26 mouse cellular contexts compared by ENCODE assay signal in the genomic region with DNA sequence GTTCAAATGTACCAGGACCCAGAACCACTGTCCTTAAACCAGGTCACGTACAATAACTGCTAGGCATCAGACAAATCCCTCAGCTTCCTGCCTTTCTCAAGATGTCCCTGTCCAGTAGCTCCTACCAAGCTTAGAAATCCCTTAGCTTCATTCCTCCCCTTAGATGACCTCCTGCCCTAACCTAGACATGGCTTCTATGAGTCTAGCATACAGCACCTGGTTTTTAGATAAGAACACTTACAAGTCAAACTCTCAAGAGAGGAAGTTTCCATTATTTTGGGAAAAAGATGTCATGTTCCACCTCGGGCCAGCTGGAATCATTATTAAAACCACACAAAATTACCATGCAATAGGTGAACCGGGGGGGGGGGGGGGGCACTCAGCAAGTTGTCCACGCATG.
"Had no signal": no experiment of that assay in that cellular context is flagged by ENCODE, and none has a peak within 500 bp of the region (broad histone marks: within the 10 kb centered on the region; RNA-seq: fewer than 3 reads in every experiment).

No protein-coding gene starts in this region.

- H3K9me3 ChIP-seq: heart, embryonic 13.5 days; heart, embryonic 15.5 days; hindbrain, embryonic 10.5 days; hindbrain, embryonic 12.5 days; intestine, embryonic 15.5 days; limb, embryonic 13.5 days; limb, embryonic 15.5 days; liver, embryonic 12.5 days had no signal

- H3K4me3 ChIP-seq: gastrocnemius, adult 2 months; heart, embryonic 13.5 days; heart, embryonic 15.5 days; hindbrain, embryonic 10.5 days; hindbrain, embryonic 12.5 days; intestine, embryonic 15.5 days; layer of hippocampus, adult 2 months; left cerebral cortex, adult 2 months; limb, embryonic 13.5 days; limb, embryonic 15.5 days; liver, embryonic 12.5 days had no signal

- H3K4me1 ChIP-seq: heart, embryonic 15.5 days; hindbrain, embryonic 10.5 days; hindbrain, embryonic 12.5 days; intestine, embryonic 15.5 days; liver, embryonic 12.5 days had no signal

- H3K27ac ChIP-seq: gastrocnemius, adult 2 months; heart, embryonic 13.5 days; heart, embryonic 15.5 days; hindbrain, embryonic 10.5 days; hindbrain, embryonic 12.5 days; hindbrain, embryonic 14.5 days; intestine, embryonic 15.5 days; layer of hippocampus, adult 2 months; left cerebral cortex, adult 2 months; limb, embryonic 13.5 days; limb, embryonic 15.5 days; liver, embryonic 12.5 days; liver, embryonic 14.5 days had no signal

- H3K27me3 ChIP-seq: heart, embryonic 13.5 days; heart, embryonic 15.5 days; hindbrain, embryonic 12.5 days; intestine, embryonic 15.5 days; limb, embryonic 15.5 days; liver, embryonic 12.5 days had no signal

- DNase-seq: gastrocnemius, adult 2 months; gastrocnemius, postnatal 10 days; gastrocnemius, postnatal 25 days; heart, postnatal 14 days; heart, postnatal 4 days; kidney, adult 18-20 months; kidney, adult 8-10 months; kidney, postnatal 10 days; kidney, postnatal 25 days; kidney, postnatal 4 days; lung, adult 18-20 months had no signal

- H3K9ac ChIP-seq: heart, embryonic 13.5 days; heart, embryonic 15.5 days; hindbrain, embryonic 12.5 days; hindbrain, embryonic 14.5 days; intestine, embryonic 15.5 days; limb, embryonic 13.5 days; limb, embryonic 15.5 days; liver, embryonic 12.5 days; liver, embryonic 14.5 days had no signal

- ATAC-seq: hindbrain, embryonic 16.5 days; inflammation-experienced regulatory T-cells, adult 6 months; intestine, embryonic 15.5 days; intestine, postnatal 0 days; liver, embryonic 12.5 days had no signal

- H3K4me2 ChIP-seq: heart, embryonic 13.5 days; heart, embryonic 15.5 days; hindbrain, embryonic 12.5 days; hindbrain, embryonic 14.5 days; intestine, embryonic 15.5 days; limb, embryonic 13.5 days; limb, embryonic 15.5 days; liver, embryonic 12.5 days had no signal

- H3K36me3 ChIP-seq: heart, embryonic 13.5 days; heart, embryonic 15.5 days; hindbrain, embryonic 10.5 days; hindbrain, embryonic 12.5 days; intestine, embryonic 15.5 days; limb, embryonic 13.5 days; limb, embryonic 15.5 days; liver, embryonic 12.5 days had no signal
